Mouse (Mus musculus): Measurements from ENCODE around the gene Atg7. TPM values are rescaled to one million over a fixed set of nuclear protein-coding genes. Genes with fewer than 3 reads are reported as not detected.

Atg7 gene
- total RNA-seq, 1 experiment: 14.6 TPM

- no peak overlapping the region for H3K9ac ChIP-seq (ENCODE audit: insufficient read depth, low read depth, low read length, poor library complexity, severe bottlenecking)
- in situ Hi-C loops (cut with MboI; ENCODE audit: low sequenced_read_pairs in 2 of 2, unreplicated experiment in 2 of 2): no loop called here
- DNase-seq (ENCODE audit: low read depth, low spot score): no peak
- H3K4me1 ChIP-seq (ENCODE audit: control insufficient read depth in 2 of 2, insufficient read depth in 2 of 2, low read length in 2 of 2, poor library complexity in 1 of 2): no peaks in the 10 kb centered on the region; a peak in 1 of 4 replicates
- H3K4me3 ChIP-seq (ENCODE audit: insufficient read depth in 1 of 2, low read depth in 1 of 2, low read length in 2 of 2, poor library complexity in 1 of 2, severe bottlenecking in 1 of 2): no peak overlapping the region
- H3K27ac ChIP-seq (ENCODE audit: insufficient read depth, low read depth, low read length, poor library complexity, severe bottlenecking): no peak overlapping the region
- no peak for TF ChIP-seq HCFC1 (IDR thresholded peaks at IDR 0.05; ENCODE audit: borderline replicate concordance, insufficient read depth, low read length)
- no peak for TF ChIP-seq ZC3H11A (IDR thresholded peaks at IDR 0.05; ENCODE audit: borderline replicate concordance, low read depth, low read length)
- TF ChIP-seq MAFK (IDR thresholded peaks at IDR 0.05; ENCODE audit: insufficient read depth, low read depth, low read length): no peak
- peaks cover 7% of the 10 kb centered on the region; the same call in 1 of the 2 replicates for H3K36me3 ChIP-seq (ENCODE audit: control insufficient read depth, insufficient read depth, low read length, poor library complexity, severe bottlenecking)
- H3K9me3 ChIP-seq (ENCODE audit: control insufficient read depth, insufficient read depth, low read depth, low read length): no peaks in the 10 kb centered on the region
These were observed 218.7 kb downstream of the Atg7 start for GRCm38 (mm10) chr6:114861591-114861990.

GRCm38 (mm10) chr6:114862046-114862445, 219.1 kb downstream of the Atg7 start:
- no peak for DNase-seq (ENCODE audit: low read depth, low spot score)
- TF ChIP-seq ZC3H11A (IDR thresholded peaks at IDR 0.05; ENCODE audit: borderline replicate concordance, low read depth, low read length) (no peak), CHD2 (IDR thresholded peaks at IDR 0.05; ENCODE audit: low read depth, low read length) (no peak), ZNF384 (IDR thresholded peaks at IDR 0.05; ENCODE audit: low read depth, low read length) (no peak), HCFC1 (IDR thresholded peaks at IDR 0.05; ENCODE audit: borderline replicate concordance, insufficient read depth, low read length) (no peak), MAFK (IDR thresholded peaks at IDR 0.05; ENCODE audit: insufficient read depth, low read depth, low read length) (no peak)
- H3K4me3 ChIP-seq (ENCODE audit: insufficient read depth in 1 of 2, low read depth in 1 of 2, low read length in 2 of 2, poor library complexity in 1 of 2, severe bottlenecking in 1 of 2): no peak overlapping the region
- in situ Hi-C loops (cut with MboI; ENCODE audit: low sequenced_read_pairs in 2 of 2, unreplicated experiment in 2 of 2): no loop called here
- H3K9ac ChIP-seq (ENCODE audit: insufficient read depth, low read depth, low read length, poor library complexity, severe bottlenecking): no peak overlapping the region
- H3K36me3 ChIP-seq (ENCODE audit: control insufficient read depth, insufficient read depth, low read length, poor library complexity, severe bottlenecking): peaks cover 7% of the 10 kb centered on the region; the same call in 1 of the 2 replicates
- H3K9me3 ChIP-seq (ENCODE audit: control insufficient read depth, insufficient read depth, low read depth, low read length): no peaks in the 10 kb centered on the region
- no peak overlapping the region for H3K27ac ChIP-seq (ENCODE audit: insufficient read depth, low read depth, low read length, poor library complexity, severe bottlenecking)
- no peaks in the 10 kb centered on the region; a peak in 1 of 4 replicates for H3K4me1 ChIP-seq (ENCODE audit: control insufficient read depth in 2 of 2, insufficient read depth in 2 of 2, low read length in 2 of 2, poor library complexity in 1 of 2)

GRCm38 (mm10) chr6:114863501-114863900, 220.6 kb downstream of the Atg7 start:
- no peak for TF ChIP-seq CHD2 (IDR thresholded peaks at IDR 0.05; ENCODE audit: low read depth, low read length)
- no peak for TF ChIP-seq ZNF384 (IDR thresholded peaks at IDR 0.05; ENCODE audit: low read depth, low read length)
- TF ChIP-seq ZC3H11A (IDR thresholded peaks at IDR 0.05; ENCODE audit: borderline replicate concordance, low read depth, low read length): no peak
- no peak for TF ChIP-seq MAFK (IDR thresholded peaks at IDR 0.05; ENCODE audit: insufficient read depth, low read depth, low read length)
- no peak for TF ChIP-seq HCFC1 (IDR thresholded peaks at IDR 0.05; ENCODE audit: borderline replicate concordance, insufficient read depth, low read length)
- H3K4me3 ChIP-seq (ENCODE audit: insufficient read depth in 1 of 2, low read depth in 1 of 2, low read length in 2 of 2, poor library complexity in 1 of 2, severe bottlenecking in 1 of 2): no peak overlapping the region
- H3K36me3 ChIP-seq (ENCODE audit: control insufficient read depth, insufficient read depth, low read length, poor library complexity, severe bottlenecking): peaks cover 7% of the 10 kb centered on the region; the same call in 1 of the 2 replicates
- no peaks in the 10 kb centered on the region for H3K9me3 ChIP-seq (ENCODE audit: control insufficient read depth, insufficient read depth, low read depth, low read length)
- in situ Hi-C loops (cut with MboI; ENCODE audit: low sequenced_read_pairs in 2 of 2, unreplicated experiment in 2 of 2): no loop called here
- H3K4me1 ChIP-seq (ENCODE audit: control insufficient read depth in 2 of 2, insufficient read depth in 2 of 2, low read length in 2 of 2, poor library complexity in 1 of 2): no peaks in the 10 kb centered on the region; a peak in 1 of 4 replicates
- H3K9ac ChIP-seq (ENCODE audit: insufficient read depth, low read depth, low read length, poor library complexity, severe bottlenecking): no peak overlapping the region
- no peak overlapping the region for H3K27ac ChIP-seq (ENCODE audit: insufficient read depth, low read depth, low read length, poor library complexity, severe bottlenecking)
- DNase-seq (ENCODE audit: low read depth, low spot score): no peak

DNA sequence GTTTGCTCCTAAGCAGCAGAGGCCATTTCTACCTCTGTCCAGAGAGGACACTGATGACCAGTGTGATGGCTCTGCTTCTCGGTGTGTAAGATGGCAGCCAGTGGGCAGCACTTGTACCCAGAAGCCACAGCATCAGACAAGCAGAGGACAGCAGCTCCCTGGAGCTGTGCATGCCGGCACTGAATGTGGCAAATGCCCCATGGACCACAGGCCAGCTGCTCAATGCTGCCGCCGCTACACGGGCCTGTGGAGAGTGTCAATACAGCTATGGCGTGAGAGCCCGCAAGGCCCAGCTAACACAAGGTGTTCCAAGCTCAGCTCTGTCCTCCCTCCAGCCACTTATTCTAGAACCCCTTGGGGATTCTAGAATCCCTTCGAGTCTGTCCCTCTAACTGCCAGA, 221.5 kb downstream of the Atg7 start:
- Histone ChIP-seq H3K36me3 (ENCODE audit: control insufficient read depth, insufficient read depth, low read length, poor library complexity, severe bottlenecking) (peaks cover 3% of the 10 kb centered on the region; the same call in 1 of the 2 replicates), H3K27ac (ENCODE audit: insufficient read depth, low read depth, low read length, poor library complexity, severe bottlenecking) (no peak overlapping the region), H3K4me3 (ENCODE audit: insufficient read depth in 1 of 2, low read depth in 1 of 2, low read length in 2 of 2, poor library complexity in 1 of 2, severe bottlenecking in 1 of 2) (no peak overlapping the region), H3K4me1 (ENCODE audit: control insufficient read depth in 2 of 2, insufficient read depth in 2 of 2, low read length in 2 of 2, poor library complexity in 1 of 2) (no peaks in the 10 kb centered on the region; a peak in 1 of 4 replicates), H3K9ac (ENCODE audit: insufficient read depth, low read depth, low read length, poor library complexity, severe bottlenecking) (no peak overlapping the region), H3K9me3 (ENCODE audit: control insufficient read depth, insufficient read depth, low read depth, low read length) (no peaks in the 10 kb centered on the region)
- no peak for DNase-seq (ENCODE audit: low read depth, low spot score)
- in situ Hi-C loops (cut with MboI; ENCODE audit: low sequenced_read_pairs in 2 of 2, unreplicated experiment in 2 of 2): no loop called here
- TF ChIP-seq MAFK (IDR thresholded peaks at IDR 0.05; ENCODE audit: insufficient read depth, low read depth, low read length): no peak
- no peak for TF ChIP-seq ZNF384 (IDR thresholded peaks at IDR 0.05; ENCODE audit: low read depth, low read length)
- TF ChIP-seq ZC3H11A (IDR thresholded peaks at IDR 0.05; ENCODE audit: borderline replicate concordance, low read depth, low read length): no peak
- TF ChIP-seq HCFC1 (IDR thresholded peaks at IDR 0.05; ENCODE audit: borderline replicate concordance, insufficient read depth, low read length): no peak
- no peak for TF ChIP-seq CHD2 (IDR thresholded peaks at IDR 0.05; ENCODE audit: low read depth, low read length)

GRCm38 (mm10) chr6:114866078-114866477, 223.2 kb downstream of the Atg7 start:
- H3K27ac ChIP-seq (ENCODE audit: insufficient read depth, low read depth, low read length, poor library complexity, severe bottlenecking): no peak overlapping the region
- no peaks in the 10 kb centered on the region; a peak in 1 of 4 replicates for H3K4me1 ChIP-seq (ENCODE audit: control insufficient read depth in 2 of 2, insufficient read depth in 2 of 2, low read length in 2 of 2, poor library complexity in 1 of 2)
- in situ Hi-C loops (cut with MboI; ENCODE audit: low sequenced_read_pairs in 2 of 2, unreplicated experiment in 2 of 2): no loop called here
- DNase-seq (ENCODE audit: low read depth, low spot score): no peak
- no peak overlapping the region for H3K4me3 ChIP-seq (ENCODE audit: insufficient read depth in 1 of 2, low read depth in 1 of 2, low read length in 2 of 2, poor library complexity in 1 of 2, severe bottlenecking in 1 of 2)
- no peak overlapping the region for H3K9ac ChIP-seq (ENCODE audit: insufficient read depth, low read depth, low read length, poor library complexity, severe bottlenecking)
- 0 out of 2 replicates have a peak, but pooled peaks cover 3% of the 10 kb centered on the region for H3K36me3 ChIP-seq (ENCODE audit: control insufficient read depth, insufficient read depth, low read length, poor library complexity, severe bottlenecking)
- TF ChIP-seq MAFK (IDR thresholded peaks at IDR 0.05; ENCODE audit: insufficient read depth, low read depth, low read length) (no peak), ZNF384 (IDR thresholded peaks at IDR 0.05; ENCODE audit: low read depth, low read length) (no peak), CHD2 (IDR thresholded peaks at IDR 0.05; ENCODE audit: low read depth, low read length) (no peak), ZC3H11A (IDR thresholded peaks at IDR 0.05; ENCODE audit: borderline replicate concordance, low read depth, low read length) (no peak), HCFC1 (IDR thresholded peaks at IDR 0.05; ENCODE audit: borderline replicate concordance, insufficient read depth, low read length) (no peak)
- no peaks in the 10 kb centered on the region for H3K9me3 ChIP-seq (ENCODE audit: control insufficient read depth, insufficient read depth, low read depth, low read length)
